Mouse (Mus musculus) CH12.LX (cell line): ENCODE data around the gene Tanc1. TPM values are rescaled to one million over a fixed set of nuclear protein-coding genes. Genes with fewer than 3 reads are reported as not detected.

Experiments used
- DNase-seq: peaks from one replicate; pipeline ENCODE4 v3.0.0-alpha.2; 2013; ENCODE audit errors: extremely low read depth
- H3K27ac ChIP-seq: 2 replicates; pipeline ENCODE4 v1.5.1; 2012; ENCODE audit warnings: low read depth, mild to moderate bottlenecking, control low read depth, moderate library complexity; ENCODE audit not compliant: insufficient read depth
- H3K27me3 ChIP-seq: replicated peaks from 2 replicates; pipeline ENCODE3; 2012; ENCODE audit warnings: inconsistent platforms
- H3K36me3 ChIP-seq, 2 experiments: replicated peaks in 1 of 2; 2 replicates each; pipeline versions ENCODE3 to v1.6.1; 2012; ENCODE audit warnings: inconsistent platforms in 1 of 2, low read length in 1 of 2, mild to moderate bottlenecking in 1 of 2, mixed read lengths in 1 of 2, moderate library complexity in 1 of 2; ENCODE audit not compliant: control insufficient read depth in 1 of 2, insufficient read depth in 1 of 2
- H3K4me1 ChIP-seq, 2 experiments: 2 replicates each; pipeline ENCODE4 v1.6.1; 2012; ENCODE audit warnings: inconsistent platforms in 1 of 2, moderate library complexity in 1 of 2; ENCODE audit not compliant: insufficient read depth in 2 of 2, control insufficient read depth in 1 of 2
- H3K4me2 ChIP-seq: 2 replicates; pipeline ENCODE4 v1.6.1; 2012; ENCODE audit warnings: low read depth, mild to moderate bottlenecking, control low read depth; ENCODE audit not compliant: poor library complexity, insufficient read depth, severe bottlenecking
- H3K4me3 ChIP-seq, 3 experiments: fragments of 150-350 bp in 1 of 3; sonication (generic) in 1 of 3; replicated peaks in 1 of 3; 2 replicates each; pipeline versions ENCODE3 to v1.5.1; 2011 to 2012; ENCODE audit warnings: low read depth in 2 of 3, low read length in 2 of 3, mild to moderate bottlenecking in 2 of 3, moderate library complexity in 2 of 3, control low read depth in 1 of 3, improper control_type of control experiment in 1 of 3, inconsistent platforms in 1 of 3, mixed read lengths in 1 of 3; ENCODE audit not compliant: poor library complexity in 1 of 3
- H3K79me2 ChIP-seq: replicated peaks from 2 replicates; pipeline ENCODE4 v1.6.1; 2012; ENCODE audit warnings: mild to moderate bottlenecking, moderate library complexity; ENCODE audit not compliant: control insufficient read depth, poor library complexity, insufficient read depth, severe bottlenecking; ENCODE audit errors: extremely low read depth
- H3K9ac ChIP-seq: 2 replicates; pipeline ENCODE4 v1.6.1; 2012; ENCODE audit warnings: low read depth, mild to moderate bottlenecking, control low read depth, moderate library complexity; ENCODE audit not compliant: insufficient read depth
- H3K9me3 ChIP-seq: replicated peaks from 2 replicates; pipeline ENCODE3; 2012; ENCODE audit warnings: low read length, inconsistent platforms, mixed read lengths
- BHLHE40 ChIP-seq: IDR thresholded peaks from 2 replicates; pipeline ENCODE4 v1.6.1; 2011; ENCODE audit warnings: mild to moderate bottlenecking, low read depth, low read length, improper control_type of control experiment
- CHD1 ChIP-seq: IDR thresholded peaks from 2 replicates; pipeline ENCODE4 v1.6.1; 2012; ENCODE audit warnings: low read depth, low read length, improper control_type of control experiment, inconsistent platforms
- CHD2 ChIP-seq: IDR thresholded peaks from 2 replicates; pipeline ENCODE4 v1.6.1; 2011; ENCODE audit warnings: low read length, improper control_type of control experiment
- CTCF ChIP-seq, 2 experiments: IDR thresholded peaks in 1 of 2; conservative IDR thresholded peaks in 1 of 2; 2 replicates each; pipeline ENCODE4 v1.5.1; 2011 to 2012; ENCODE audit warnings: low read depth in 2 of 2, low read length in 2 of 2, improper control_type of control experiment in 1 of 2, inconsistent platforms in 1 of 2, mild to moderate bottlenecking in 1 of 2, moderate library complexity in 1 of 2
- E2F4 ChIP-seq: IDR thresholded peaks from 2 replicates; pipeline ENCODE4 v1.6.1; 2011; ENCODE audit warnings: low read depth, low read length, improper control_type of control experiment; ENCODE audit not compliant: insufficient replicate concordance
- ELF1 ChIP-seq: IDR thresholded peaks from 2 replicates; pipeline ENCODE4 v1.6.1; 2014; ENCODE audit warnings: low read depth, mild to moderate bottlenecking, inconsistent platforms, low read length, improper control_type of control experiment
- EP300 ChIP-seq: IDR thresholded peaks from 2 replicates; pipeline ENCODE4 v1.6.1; 2011; ENCODE audit warnings: low read length, improper control_type of control experiment
- GABPA ChIP-seq: IDR thresholded peaks from 2 replicates; pipeline ENCODE4 v1.6.1; 2012; ENCODE audit warnings: low read depth, low read length, improper control_type of control experiment, inconsistent platforms; ENCODE audit not compliant: insufficient replicate concordance
- HCFC1 ChIP-seq: IDR thresholded peaks from 2 replicates; pipeline ENCODE4 v1.6.1; 2012; ENCODE audit warnings: low read depth, mild to moderate bottlenecking, inconsistent platforms, low read length, improper control_type of control experiment
- IRF4 ChIP-seq: IDR thresholded peaks from 2 replicates; pipeline ENCODE4 v1.6.1; 2014; ENCODE audit warnings: low read depth, mild to moderate bottlenecking, inconsistent platforms, low read length, improper control_type of control experiment
- JUN ChIP-seq: IDR thresholded peaks from 2 replicates; pipeline ENCODE4 v1.6.1; 2011; ENCODE audit warnings: low read depth, mild to moderate bottlenecking, low read length, improper control_type of control experiment, moderate library complexity; ENCODE audit not compliant: insufficient read depth
- JUND ChIP-seq: conservative IDR thresholded peaks from 2 replicates; pipeline ENCODE4 v1.6.1; 2011; ENCODE audit warnings: low read depth, low read length, improper control_type of control experiment
- KAT2A ChIP-seq: IDR thresholded peaks from 2 replicates; pipeline ENCODE4 v1.6.1; 2012; ENCODE audit warnings: low read length, improper control_type of control experiment, inconsistent platforms; ENCODE audit not compliant: insufficient replicate concordance
- MAFK ChIP-seq: IDR thresholded peaks from 2 replicates; pipeline ENCODE4 v1.6.1; 2011; ENCODE audit warnings: low read length, improper control_type of control experiment; ENCODE audit not compliant: insufficient replicate concordance
- MAX ChIP-seq: IDR thresholded peaks from 2 replicates; pipeline ENCODE4 v1.6.1; 2011; ENCODE audit warnings: low read length, improper control_type of control experiment
- MAZ ChIP-seq: IDR thresholded peaks from 2 replicates; pipeline ENCODE4 v1.6.1; 2012; ENCODE audit warnings: low read depth, mild to moderate bottlenecking, inconsistent platforms, low read length, improper control_type of control experiment, moderate library complexity
- MXI1 ChIP-seq: IDR thresholded peaks from 2 replicates; pipeline ENCODE4 v1.6.1; 2011; ENCODE audit warnings: mild to moderate bottlenecking, low read depth, low read length, improper control_type of control experiment
- MYC ChIP-seq: IDR thresholded peaks from 2 replicates; pipeline ENCODE4 v1.6.1; 2011; ENCODE audit warnings: low read depth, mild to moderate bottlenecking, improper control_type of control experiment, low read length
- NELFE ChIP-seq: IDR thresholded peaks from 2 replicates; pipeline ENCODE4 v1.6.1; 2011; ENCODE audit warnings: low read depth, low read length, improper control_type of control experiment
- RAD21 ChIP-seq: IDR thresholded peaks from 2 replicates; pipeline ENCODE4 v1.6.1; 2011; ENCODE audit warnings: low read depth, mild to moderate bottlenecking, low read length, improper control_type of control experiment, moderate library complexity
- RCOR1 ChIP-seq: conservative IDR thresholded peaks from 2 replicates; pipeline ENCODE4 v1.6.1; 2012; ENCODE audit warnings: low read depth, mild to moderate bottlenecking, inconsistent platforms, low read length, improper control_type of control experiment
- SMC3 ChIP-seq: IDR thresholded peaks from 2 replicates; pipeline ENCODE4 v1.6.1; 2011; ENCODE audit warnings: low read depth, low read length, improper control_type of control experiment
- USF1 ChIP-seq: IDR thresholded peaks from 2 replicates; pipeline ENCODE4 v1.6.1; 2014; ENCODE audit warnings: low read depth, mild to moderate bottlenecking, inconsistent platforms, low read length, improper control_type of control experiment
- USF2 ChIP-seq: conservative IDR thresholded peaks from 2 replicates; pipeline ENCODE4 v1.6.1; 2011; ENCODE audit warnings: low read depth, low read length, improper control_type of control experiment
- ZC3H11A ChIP-seq: IDR thresholded peaks from 2 replicates; pipeline ENCODE4 v1.6.1; 2012; ENCODE audit warnings: low read depth, mild to moderate bottlenecking, inconsistent platforms, low read length, improper control_type of control experiment
- ZKSCAN1 ChIP-seq: IDR thresholded peaks from 2 replicates; pipeline ENCODE4 v1.6.1; 2012; ENCODE audit warnings: low read depth, inconsistent platforms, low read length, improper control_type of control experiment, borderline replicate concordance
- ZMIZ1 ChIP-seq: IDR thresholded peaks from 2 replicates; pipeline ENCODE4 v1.6.1; 2012; ENCODE audit warnings: low read depth, mild to moderate bottlenecking, inconsistent platforms, low read length, improper control_type of control experiment
- ZNF384 ChIP-seq: IDR thresholded peaks from 2 replicates; pipeline ENCODE4 v1.6.1; 2012; ENCODE audit warnings: low read depth, low read length, improper control_type of control experiment, inconsistent platforms
- dilution Hi-C: fragments of 300-500 bp; cut with MboI; formaldehyde crosslinking; loops from 2 replicates; pipeline ENCODE4 v1.14.3; 2020; ENCODE audit warnings: low sequenced_read_pairs; ENCODE audit not compliant: extremely low pct_unique_long_range_greater_than_20kb, extremely low pct_ligation_motif_present
- in situ Hi-C: fragments of 300-500 bp; cut with MboI; formaldehyde crosslinking; loops from 3 replicates; pipeline ENCODE4 v1.14.3; 2019; ENCODE audit warnings: low sequenced_read_pairs, low pct_ligation_motif_present, low pct_unique_long_range_greater_than_20kb, mixed read lengths
- polyA plus RNA-seq: library from polyadenylated mRNA; unstranded; fragments of >175 nt; gene quantifications from 2 replicates; pipeline ENCODE4 v1.2.1, GENCODE M21; 2012; ENCODE audit warnings: low read depth; ENCODE audit not compliant: insufficient read length
- total RNA-seq, 2 experiments: library from RNA; depleted of rRNA; stranded (reverse); fragments of 300-350 nt in 1 of 2; fragments of >200 nt in 1 of 2; gene quantifications; 2 replicates each; pipeline ENCODE4 v1.2.3; 2012 to 2014

Tanc1 gene
- total and polyA plus RNA-seq, 3 experiments, result 0.08 to 0.21 (median 0.08) TPM

DNA sequence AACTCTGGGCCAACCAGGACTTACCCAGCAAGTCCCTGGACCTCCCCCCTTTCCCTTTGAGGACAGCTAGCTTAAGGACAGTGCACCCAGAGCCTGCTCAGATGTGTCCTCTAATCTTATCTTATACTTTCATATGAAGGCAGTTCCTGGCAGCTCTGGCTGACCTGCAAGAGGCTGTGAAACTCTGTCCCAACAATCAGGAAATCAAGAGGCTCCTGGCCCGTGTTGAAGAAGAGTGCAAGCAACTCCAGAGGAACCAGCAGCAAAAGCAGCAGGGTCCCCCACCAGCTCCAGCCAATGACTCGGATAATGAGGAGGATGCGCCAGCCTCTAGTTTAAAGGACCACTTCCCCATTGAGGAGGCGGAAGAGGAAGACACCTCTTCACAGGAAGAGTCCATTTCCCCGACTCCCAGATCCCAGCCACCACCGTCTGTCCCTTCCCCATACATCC lies 230.7 kb downstream of the Tanc1 start:
- H3K4me1 ChIP-seq, result peaks cover 0 to 13% of the 10 kb centered on the region in 2 experiments; a peak in 2 of 4 replicates
- in situ Hi-C loops, result no loop called here
- DNase-seq, result no peak
- no peak overlapping the region for H3K9ac ChIP-seq
- H3K9me3 ChIP-seq, result peaks cover 5% of the 10 kb centered on the region
- dilution Hi-C loops, result no loop called here
- TF ChIP-seq MXI1 (no peak), BHLHE40 (no peak), RCOR1 (no peak), ZMIZ1 (no peak), IRF4 (no peak), JUND (no peak), GABPA (no peak), MAZ (no peak), ZKSCAN1 (no peak), JUN (no peak), ELF1 (no peak), KAT2A (no peak), ZNF384 (no peak), USF2 (no peak), CHD2 (no peak), CTCF (conservative IDR thresholded peaks at IDR 0.05 in 1 of 2, IDR thresholded peaks at IDR 0.05 in 1 of 2; ENCODE audit: low read depth in 2 of 2, low read length in 2 of 2) (no peak), USF1 (no peak), ZC3H11A (no peak)
- H3K27ac ChIP-seq, result no peak overlapping the region
- H3K79me2 ChIP-seq, result no peaks in the 10 kb centered on the region
- H3K36me3 ChIP-seq, result no peaks in the 10 kb centered on the region
- no peak overlapping the region for H3K4me2 ChIP-seq
- no peak overlapping the region for H3K4me3 ChIP-seq
- H3K27me3 ChIP-seq, result no peaks in the 10 kb centered on the region

DNA sequence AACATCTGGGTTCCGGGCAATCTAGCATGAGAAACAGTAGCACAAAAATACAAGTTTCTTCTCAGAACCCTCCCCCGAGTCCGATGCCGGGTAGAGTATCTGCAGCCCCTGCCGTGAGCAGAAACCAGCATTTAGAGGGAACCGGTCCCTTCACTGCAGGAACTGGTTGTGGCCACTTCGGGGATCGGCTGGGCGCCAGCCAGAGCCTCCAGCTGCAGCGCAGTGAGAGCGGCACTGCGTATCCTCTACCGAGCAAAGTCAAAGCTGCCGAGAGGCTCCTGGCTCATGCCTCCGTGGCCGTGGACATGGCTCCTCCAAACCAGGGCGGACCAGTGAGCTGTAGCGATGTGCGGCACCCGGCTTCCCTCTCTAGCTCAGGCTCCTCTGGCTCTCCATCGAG lies 231.3 kb downstream of the Tanc1 start:
- Histone ChIP-seq H3K4me1 (peaks cover 0 to 13% of the 10 kb centered on the region in 2 experiments; a peak in 2 of 4 replicates), H3K27me3 (no peaks in the 10 kb centered on the region), H3K36me3 (no peaks in the 10 kb centered on the region), H3K79me2 (no peaks in the 10 kb centered on the region), H3K4me3 (no peak overlapping the region), H3K4me2 (no peak overlapping the region), H3K27ac (no peak overlapping the region), H3K9ac (no peak overlapping the region), H3K9me3 (no peaks in the 10 kb centered on the region)
- dilution Hi-C loops (no loop called here), in situ Hi-C loops (no loop called here)
- TF ChIP-seq RAD21 (no peak), MAX (no peak), ZMIZ1 (no peak), MAFK (no peak), SMC3 (no peak), ZKSCAN1 (no peak), HCFC1 (no peak), CHD1 (no peak), JUN (no peak), MAZ (no peak), E2F4 (no peak), JUND (no peak), NELFE (no peak), MYC (no peak), EP300 (no peak), ELF1 (no peak)
- DNase-seq, result no peak
